Mouse (Mus musculus): Measurements from ENCODE around the gene Tctex1d1.

DNA sequence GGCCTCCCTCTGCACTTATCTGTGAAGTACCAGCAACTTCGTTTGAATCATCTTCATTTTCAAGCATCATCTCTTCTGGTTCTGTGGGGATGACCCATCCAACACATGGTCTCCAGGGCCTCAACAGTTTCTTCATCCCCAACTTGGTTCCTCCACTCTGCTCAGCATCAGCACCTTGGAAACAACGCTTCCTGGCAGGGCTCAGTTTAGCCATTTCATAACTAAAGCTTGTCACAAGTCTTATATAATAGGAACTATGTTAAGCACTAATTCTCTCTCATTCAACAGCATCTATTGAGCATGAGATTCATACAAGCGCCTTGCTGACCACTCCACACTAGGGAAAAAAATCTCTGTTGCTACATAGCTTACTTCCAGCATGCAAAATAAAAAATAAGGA is 38.1 kb upstream of the Tctex1d1 start:
- TF ChIP-seq POLR2A (IDR thresholded peaks at IDR 0.05; ENCODE audit: low read depth, low read length) (no peak), CTCF (IDR thresholded peaks at IDR 0.05; ENCODE audit: extremely low read depth, insufficient read depth, insufficient read length, insufficient replicate concordance) (no peak)
